Mouse (Mus musculus) spleen, adult 2 months (tissue): ENCODE results near the gene Tmprss9. TPM values are rescaled to one million over a fixed set of nuclear protein-coding genes. Genes with fewer than 3 reads are reported as not detected.

Experiments
- DNase-seq, 2 experiments: peaks; one replicate each; pipeline versions ENCODE4 v3.0.0 to v3.0.0-alpha.2; 2012 to 2021; ENCODE audit warnings: low spot score in 2 of 2, low read depth in 1 of 2
- H3K27ac ChIP-seq: fragments of 200-500 bp; 2 replicates; pipeline ENCODE4 v1.5.1; 2012; ENCODE audit warnings: low read length, inconsistent platforms; ENCODE audit not compliant: insufficient read depth
- H3K27me3 ChIP-seq: fragments of 200-500 bp; 2 replicates; pipeline ENCODE4 v1.6.1; 2012; ENCODE audit warnings: mild to moderate bottlenecking, moderate library complexity, low read length, inconsistent platforms; ENCODE audit not compliant: control insufficient read depth, insufficient read depth
- H3K36me3 ChIP-seq: fragments of 200-500 bp; 2 replicates; pipeline ENCODE4 v1.6.1; 2012; ENCODE audit warnings: mild to moderate bottlenecking, low read length, inconsistent platforms; ENCODE audit not compliant: control insufficient read depth, insufficient read depth
- H3K4me1 ChIP-seq: fragments of 200-500 bp; 2 replicates; pipeline ENCODE4 v1.6.1; 2011; ENCODE audit warnings: inconsistent platforms; ENCODE audit not compliant: control insufficient read depth, insufficient read depth, insufficient read length
- H3K4me3 ChIP-seq: fragments of 200-500 bp; 2 replicates; pipeline ENCODE4 v1.5.1; 2011; ENCODE audit warnings: mild to moderate bottlenecking, inconsistent platforms; ENCODE audit not compliant: insufficient read depth, insufficient read length; ENCODE audit errors: extremely low read depth
- CTCF ChIP-seq: fragments of 200-500 bp; IDR thresholded peaks from 2 replicates; pipeline ENCODE4 v1.5.1; 2011; ENCODE audit warnings: mild to moderate bottlenecking, inconsistent platforms; ENCODE audit not compliant: insufficient read depth, insufficient read length, insufficient replicate concordance; ENCODE audit errors: extremely low read depth
- POLR2A ChIP-seq: fragments of 200-500 bp; IDR thresholded peaks from 2 replicates; pipeline ENCODE4 v1.6.1; 2011; ENCODE audit warnings: low read depth, low read length, inconsistent platforms
- WGBS: fragments of 180-500 bp; shearing (Covaris S2); methylation state at CpG from one replicate; pipeline ENCODE4 v1.1.7; 2018; 5-methylcytosine and 5-hydroxymethylcytosine counted together
- polyA plus RNA-seq: library from polyadenylated mRNA; depleted of rRNA; stranded (reverse); fragments of >200 nt; gene quantifications from 2 replicates; pipeline ENCODE4 v1.2.3, GENCODE M21; 2012

Gene Tmprss9
- polyA plus RNA-seq, 1 experiment: 0.09 TPM

DNA sequence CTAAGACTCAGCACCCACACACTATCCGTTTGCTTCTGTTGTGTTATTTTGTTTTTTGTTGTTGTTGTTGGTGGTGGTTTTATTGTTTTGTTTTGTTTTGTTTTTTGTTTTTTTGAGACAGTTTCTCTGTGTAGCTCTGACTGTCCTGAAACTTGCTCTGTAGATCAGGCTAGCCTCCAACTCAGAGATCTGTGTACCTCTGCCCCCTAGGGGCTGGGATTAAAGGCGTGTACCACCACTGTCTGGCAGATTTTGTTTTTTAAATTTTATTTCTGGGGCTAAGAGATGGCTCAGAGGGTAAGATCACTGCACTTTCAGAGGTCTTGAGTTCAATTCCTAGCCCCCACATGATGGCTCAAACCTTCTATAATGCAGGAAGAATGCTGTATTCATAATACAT lies 9.3 kb downstream of the Tmprss9 start:
- no peak overlapping the region for H3K27ac ChIP-seq
- H3K4me3 ChIP-seq: no peak overlapping the region
- 73% methylated on average over 2 of the region's 2 CpGs for WGBS
- TF ChIP-seq CTCF (no peak), POLR2A (no peak)
- no peak for DNase-seq
- H3K27me3 ChIP-seq: no peaks in the 10 kb centered on the region
- no peaks in the 10 kb centered on the region for H3K36me3 ChIP-seq
- H3K4me1 ChIP-seq: no peaks in the 10 kb centered on the region

DNA sequence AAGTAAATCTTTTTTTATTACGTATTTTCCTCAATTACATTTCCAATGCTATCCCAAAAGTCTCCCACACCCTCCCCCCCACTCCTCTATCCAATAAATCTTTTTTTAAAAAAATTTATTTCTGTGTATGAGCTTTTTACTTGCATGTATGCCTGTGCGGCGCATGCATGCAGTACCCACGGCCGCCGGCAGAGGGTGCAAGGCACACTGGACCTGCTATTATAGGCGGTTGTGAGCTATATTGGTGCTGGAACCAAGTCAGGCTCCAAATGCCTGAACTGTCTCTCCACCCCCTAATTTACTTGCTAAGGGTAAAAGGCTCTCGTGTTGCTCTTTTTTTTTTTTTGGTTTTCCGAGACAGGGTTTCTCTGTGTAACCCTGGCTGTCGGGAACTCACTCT lies 9.7 kb downstream of the Tmprss9 start:
- DNase-seq: peak; percentile 41 to 69
- H3K36me3 ChIP-seq: no peaks in the 10 kb centered on the region
- H3K27me3 ChIP-seq: no peaks in the 10 kb centered on the region
- TF ChIP-seq POLR2A (no peak), CTCF (peak; percentile 94)
- no peak overlapping the region for H3K4me3 ChIP-seq
- H3K4me1 ChIP-seq: no peaks in the 10 kb centered on the region
- WGBS: 24% methylated on average over 10 of the region's 10 CpGs
- H3K27ac ChIP-seq: no peak overlapping the region

DNA sequence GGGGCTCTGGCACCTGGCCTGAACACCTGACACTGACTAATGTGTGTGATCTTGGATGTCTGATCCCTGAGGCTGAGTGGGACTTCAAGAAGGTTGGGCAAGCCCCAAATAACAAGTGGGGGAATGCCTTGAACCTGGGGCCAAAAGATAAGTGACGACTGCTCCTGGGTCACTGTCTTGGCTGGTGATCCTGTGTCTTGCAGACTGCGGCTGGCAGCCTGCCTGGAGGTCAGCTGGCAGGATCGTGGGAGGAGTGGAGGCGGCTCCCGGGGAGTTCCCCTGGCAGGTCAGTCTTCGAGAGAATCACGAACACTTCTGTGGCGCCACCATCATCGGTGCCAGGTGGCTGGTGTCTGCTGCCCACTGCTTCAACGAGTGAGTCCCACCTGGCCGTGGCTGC lies 15.5 kb downstream of the Tmprss9 start:
- Histone ChIP-seq H3K27ac (no peak overlapping the region), H3K27me3 (0 out of 2 replicates have a peak, but pooled peaks cover 2% of the 10 kb centered on the region), H3K36me3 (no peaks in the 10 kb centered on the region), H3K4me3 (no peak overlapping the region), H3K4me1 (no peaks in the 10 kb centered on the region)
- no peak for DNase-seq
- WGBS: 43% methylated on average over 11 of the region's 11 CpGs
- no peak for TF ChIP-seq CTCF
- TF ChIP-seq POLR2A: no peak

DNA sequence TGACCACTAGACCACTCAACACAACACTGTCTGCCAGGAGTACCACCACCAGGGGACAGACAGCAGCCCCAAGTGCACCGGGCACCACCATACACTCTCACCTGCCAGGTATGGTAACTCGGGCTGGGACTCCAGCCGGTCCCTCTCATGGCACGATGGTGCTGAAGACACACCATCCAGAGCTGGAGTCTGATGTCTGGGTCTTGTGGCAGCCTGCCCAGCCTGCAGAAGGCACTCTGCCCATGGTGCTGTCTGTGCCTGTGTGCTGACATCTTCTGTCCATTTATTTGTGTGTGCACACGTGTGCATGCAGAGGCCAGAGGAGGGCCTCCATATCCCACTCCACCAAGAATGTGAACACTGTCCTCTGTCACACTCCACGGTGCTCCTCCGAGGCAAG lies 23.5 kb downstream of the Tmprss9 start:
- peaks cover 4% of the 10 kb centered on the region; the same call in 1 of the 2 replicates for H3K36me3 ChIP-seq
- no peaks in the 10 kb centered on the region for H3K27me3 ChIP-seq
- H3K4me1 ChIP-seq: peaks cover 6% of the 10 kb centered on the region
- no peak overlapping the region for H3K27ac ChIP-seq
- DNase-seq: no peak
- TF ChIP-seq CTCF (no peak), POLR2A (no peak)
- 86% methylated on average over 7 of the region's 7 CpGs for WGBS
- H3K4me3 ChIP-seq: no peak overlapping the region

DNA sequence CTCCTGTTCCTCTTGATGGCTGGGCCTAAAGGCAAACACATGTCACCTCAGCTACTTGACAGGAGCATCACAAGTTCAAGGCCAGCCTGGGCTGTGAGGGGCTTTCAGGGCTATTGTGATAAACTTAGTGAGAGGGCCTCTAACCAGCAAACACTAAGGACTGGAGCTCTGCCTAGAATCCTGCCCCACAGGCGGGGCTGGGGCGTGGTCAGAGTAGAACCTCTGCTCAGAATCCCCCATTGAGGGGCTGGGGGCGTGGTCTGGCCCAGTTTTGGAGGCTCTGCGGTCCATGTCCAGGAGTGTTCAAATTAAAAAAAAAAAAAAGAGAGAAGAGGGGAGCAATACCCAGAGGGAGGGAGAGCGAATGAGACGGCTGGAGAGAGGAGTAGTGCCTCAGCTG lies 24.0 kb downstream of the Tmprss9 start:
- no peak for DNase-seq
- H3K4me1 ChIP-seq: peaks cover 6% of the 10 kb centered on the region
- no peaks in the 10 kb centered on the region for H3K27me3 ChIP-seq
- WGBS: 88% methylated on average over 6 of the region's 6 CpGs
- TF ChIP-seq POLR2A (no peak), CTCF (no peak)
- H3K27ac ChIP-seq: no peak overlapping the region
- no peak overlapping the region for H3K4me3 ChIP-seq
- peaks cover 4% of the 10 kb centered on the region; the same call in 1 of the 2 replicates for H3K36me3 ChIP-seq

DNA sequence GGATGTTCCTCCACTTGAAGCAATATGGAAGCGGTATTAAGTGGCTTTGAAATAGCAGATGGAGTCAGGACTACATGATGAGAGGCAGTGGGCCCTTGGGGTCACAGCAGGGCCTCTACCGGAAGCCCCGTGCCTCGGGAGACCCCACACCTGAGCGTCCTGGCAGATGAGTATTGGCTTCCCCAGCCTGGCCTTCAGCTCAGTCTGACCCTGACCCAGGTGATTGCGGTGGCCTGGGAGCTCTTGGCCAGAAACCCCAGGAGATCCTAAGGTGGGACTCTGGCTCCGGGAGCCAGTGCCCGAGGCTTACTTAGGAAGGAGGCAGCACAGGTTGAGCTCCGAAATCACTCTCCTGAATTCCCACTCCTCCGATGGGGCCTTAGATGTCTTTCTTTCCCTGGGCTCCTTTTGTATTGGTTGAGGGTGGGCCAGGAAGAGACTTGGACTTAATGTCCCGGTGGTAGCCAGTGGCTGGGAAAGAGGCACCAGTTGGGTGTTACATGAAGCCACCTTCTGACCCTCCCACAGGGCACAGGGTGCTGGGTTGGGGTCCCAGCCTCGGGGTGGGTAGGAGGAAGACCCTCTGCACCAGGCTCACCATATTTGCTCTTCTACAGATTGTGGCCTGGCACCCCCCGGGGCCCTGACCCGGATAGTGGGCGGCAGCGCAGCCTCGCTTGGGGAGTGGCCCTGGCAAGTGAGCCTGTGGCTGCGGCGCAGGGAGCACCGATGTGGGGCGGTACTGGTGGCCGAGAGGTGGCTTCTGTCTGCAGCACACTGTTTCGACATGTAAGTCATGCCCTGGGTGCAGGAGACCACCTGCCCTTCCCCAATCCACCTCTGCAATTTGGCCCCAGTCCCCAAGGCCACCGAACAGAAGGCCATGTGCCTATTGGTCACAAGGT lies 25.2 kb downstream of the Tmprss9 start:
- no peak for TF ChIP-seq POLR2A
- TF ChIP-seq CTCF: no peak
- WGBS: 81% methylated on average over 24 of the region's 24 CpGs
- Histone ChIP-seq H3K27ac (no peak overlapping the region), H3K36me3 (peaks cover 4% of the 10 kb centered on the region; the same call in 1 of the 2 replicates), H3K4me3 (no peak overlapping the region), H3K4me1 (peaks cover 6% of the 10 kb centered on the region), H3K27me3 (no peaks in the 10 kb centered on the region)
- DNase-seq: no peak
